In the genomic region with DNA sequence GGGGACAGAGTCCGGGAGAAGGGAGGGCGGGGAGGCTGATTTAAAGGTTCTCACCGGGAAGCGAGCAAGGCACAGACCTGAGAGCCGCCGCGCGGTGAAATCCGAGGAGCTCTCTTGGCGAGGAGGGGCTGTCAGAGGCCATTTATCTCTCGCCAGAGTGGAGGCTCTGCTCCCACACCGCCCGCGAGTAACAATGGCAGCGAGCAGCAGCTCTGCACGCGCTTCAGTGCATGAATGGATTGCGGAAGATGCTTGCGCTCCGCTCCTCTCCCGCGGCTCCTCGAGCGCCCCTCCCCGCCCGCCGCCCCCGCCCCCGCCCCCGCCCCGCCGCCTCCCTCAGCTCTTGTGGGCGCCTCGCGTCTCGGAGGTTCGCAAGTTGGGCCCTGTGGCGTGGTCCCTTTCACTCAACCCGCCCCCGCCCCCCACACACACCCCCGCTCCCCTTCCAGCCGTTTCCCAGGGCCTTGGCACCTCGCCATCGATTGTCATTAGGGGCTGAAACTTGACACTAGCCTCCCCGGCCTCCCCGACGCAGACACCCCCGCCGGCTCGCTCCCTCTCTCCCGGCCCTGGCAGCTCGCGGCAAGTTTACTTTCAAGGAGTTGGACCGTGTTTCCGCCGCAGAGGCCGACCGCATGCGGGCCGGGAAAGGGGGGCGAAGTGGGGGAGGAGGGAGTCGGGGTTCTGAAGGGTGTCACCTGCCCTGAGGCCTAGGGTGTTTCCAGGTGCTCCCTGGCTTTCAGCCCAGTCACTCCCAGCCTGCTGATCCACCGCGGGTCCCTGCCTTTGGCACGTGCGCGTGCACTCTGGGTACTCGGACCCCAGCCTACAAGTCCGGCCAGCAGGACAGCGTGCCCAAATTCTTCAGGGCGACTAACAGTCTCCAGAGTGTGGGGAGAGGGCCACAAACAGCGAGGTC, we compare ENCODE assay signal across 8 mouse cellular contexts. TPM values are rescaled to one million over a fixed set of nuclear protein-coding genes. Genes with fewer than 3 reads are reported as not detected.
DNase-seq lines count a peak whose midpoint lies in the region; ATAC-seq and TF ChIP-seq lines count a peak whose summit lies in the region.

No protein-coding gene starts in this region.

- intact Hi-C loops in heart, adult 2 months (cut with DNase I): no loop called here

- H3K9me3 ChIP-seq in kidney, postnatal 0 days (replicated peaks; ENCODE audit: low read length): no peaks in the 10 kb centered on the region
- H3K9me3 ChIP-seq in stomach, embryonic 15.5 days: no peaks in the 10 kb centered on the region

- peak; percentile 76 for ATAC-seq in kidney, postnatal 0 days (replicated peaks; ENCODE audit: low FRiP score, low read depth)
- peak; percentile 60 for ATAC-seq in stomach, embryonic 15.5 days (ENCODE audit: insufficient read depth, low FRiP score, low read depth)
- no peak for ATAC-seq in megakaryocyte-erythroid progenitor cell, adult 5-6 weeks (replicated peaks; ENCODE audit: low FRiP score, low TSS enrichment, poor library complexity, severe bottlenecking)

- 2% methylated on average over 50 of the region's 72 CpGs for WGBS in heart, adult 2 months
- WGBS in kidney, postnatal 0 days: 3% methylated on average over 59 of the region's 72 CpGs
- WGBS in stomach, embryonic 15.5 days: 2% methylated on average over 53 of the region's 72 CpGs

- peak overlapping the region; percentile 53 for H3K4me3 ChIP-seq in heart, adult 2 months
- peak overlapping the region; percentile 52 for H3K4me3 ChIP-seq in kidney, postnatal 0 days (replicated peaks; ENCODE audit: low read depth, low read length)
- H3K4me3 ChIP-seq in stomach, embryonic 15.5 days (replicated peaks): peak overlapping the region; percentile 58

- no peaks in the 10 kb centered on the region for H3K27me3 ChIP-seq in heart, adult 2 months (ENCODE audit: control insufficient read depth, insufficient read depth, low read length)
- H3K27me3 ChIP-seq in kidney, postnatal 0 days (ENCODE audit: insufficient read depth, low read length): no peaks in the 10 kb centered on the region; the same call in 1 of the 2 replicates
- H3K27me3 ChIP-seq in stomach, embryonic 15.5 days (replicated peaks): peaks cover 50% of the 10 kb centered on the region

- peak; percentile 45 for DNase-seq in right cerebral cortex, postnatal 14 days
- no peak for DNase-seq in right cerebral cortex, postnatal 36 days (ENCODE audit: low spot score in 2 of 2)
- DNase-seq in brain, adult 2 months (ENCODE audit: low read depth, low spot score): peak; percentile 50
- DNase-seq in heart, adult 2 months: peak; percentile 69 to 71
- DNase-seq in kidney, postnatal 0 days (ENCODE audit: low spot score): peak; percentile 91
- peak; percentile 64 for DNase-seq in lung, postnatal 36 days

- peak overlapping the region; percentile 63 for H3K27ac ChIP-seq in heart, adult 2 months
- H3K27ac ChIP-seq in kidney, postnatal 0 days: peak overlapping the region; percentile 79
- H3K27ac ChIP-seq in stomach, embryonic 15.5 days: peak overlapping the region; percentile 86

- no peak for TF ChIP-seq EP300 in heart, adult 2 months (IDR thresholded peaks at IDR 0.05; ENCODE audit: insufficient read depth, low read depth, low read length)

- H3K9ac ChIP-seq in heart, adult 2 months (ENCODE audit: low read depth, low read length): peak overlapping the region; percentile 66
- peak overlapping the region; percentile 69 for H3K9ac ChIP-seq in kidney, postnatal 0 days (ENCODE audit: low read depth, low read length)
- peak overlapping the region; percentile 39; the same call in 1 of the 2 replicates for H3K9ac ChIP-seq in stomach, embryonic 15.5 days

- TF ChIP-seq CTCF in heart, adult 2 months (IDR thresholded peaks at IDR 0.05): no peak
- no peak for TF ChIP-seq CTCF in kidney, postnatal 0 days (IDR thresholded peaks at IDR 0.05; ENCODE audit: low read depth)

- no peaks in the 10 kb centered on the region for H3K36me3 ChIP-seq in heart, adult 2 months (ENCODE audit: control insufficient read depth, insufficient read depth, low read length)
- no peaks in the 10 kb centered on the region for H3K36me3 ChIP-seq in kidney, postnatal 0 days (ENCODE audit: insufficient read depth, low read length)
- H3K36me3 ChIP-seq in stomach, embryonic 15.5 days: no peaks in the 10 kb centered on the region

- peaks cover 10% of the 10 kb centered on the region for H3K4me1 ChIP-seq in heart, adult 2 months (ENCODE audit: control insufficient read depth, insufficient read depth, low read length)
- no peaks in the 10 kb centered on the region for H3K4me1 ChIP-seq in kidney, postnatal 0 days (replicated peaks; ENCODE audit: insufficient read depth, low read length)
- peaks cover 11% of the 10 kb centered on the region for H3K4me1 ChIP-seq in stomach, embryonic 15.5 days

- H3K4me2 ChIP-seq in kidney, postnatal 0 days (ENCODE audit: low read length): peak overlapping the region; percentile 73
- H3K4me2 ChIP-seq in stomach, embryonic 15.5 days: peak overlapping the region; percentile 60

- no peaks in the 10 kb centered on the region for H3K79me2 ChIP-seq in heart, adult 2 months (replicated peaks; ENCODE audit: control insufficient read depth, insufficient read depth, low read length)

- no peak for TF ChIP-seq POLR2A in heart, adult 2 months (IDR thresholded peaks at IDR 0.05; ENCODE audit: insufficient read depth, low read depth, low read length)

RNA-seq across cellular contexts. Expression of a gene that starts 31.7 kb away (rescaled TPM):
- total RNA-seq in heart, adult 2 months (2021): 10 to 100 TPM; 18.0 to 22.4 TPM
- 11.2 and 15.3 TPM in 2 replicates for polyA plus RNA-seq in heart, adult 2 months (2012; rRNA removed)
- 12.2 and 12.8 TPM in 2 replicates for polyA plus RNA-seq in kidney, postnatal 0 days (2015; fragmentation: Nextera tagmentation; extraction: Ambion mirVana)
- polyA plus RNA-seq in stomach, embryonic 15.5 days (2015; fragmentation: Nextera tagmentation; extraction: Ambion mirVana): 13.1 and 14.0 TPM in 2 replicates
- total RNA-seq in megakaryocyte-erythroid progenitor cell, adult 5-6 weeks (2014; fragmentation: Nextera tagmentation): 35.6 and 39.2 TPM in 2 replicates
- 27.5 and 28.9 TPM in 2 replicates for total RNA-seq in megakaryocyte-erythroid progenitor cell, adult 5-6 weeks (2017)

Comparison
In these comparisons a context has a peak if more than half of its experiments do, and no peak if none do; other contexts are left out.
1. DNase-seq: peak in right cerebral cortex, postnatal 14 days (single experiment), brain, adult 2 months (single experiment), heart, adult 2 months (2 of 2), kidney, postnatal 0 days (single experiment) and lung, postnatal 36 days (single experiment); none in right cerebral cortex, postnatal 36 days (0 of 2).
2. Peak in every context shown above with its lines, with median percentiles within 50 percentile points of each other: H3K27ac ChIP-seq, H3K4me3 ChIP-seq and H3K9ac ChIP-seq.